Mouse (Mus musculus) central nervous system, embryonic 14 days (tissue): ENCODE results near the gene Ogfrl1. TPM values are rescaled to one million over a fixed set of nuclear protein-coding genes. Genes with fewer than 3 reads are reported as not detected.

ENCODE experiments used
- polyA plus RNA-seq: library from polyadenylated mRNA; depleted of rRNA; stranded (reverse); fragments of >200 nt; gene quantifications from 2 replicates; pipeline ENCODE4 v1.2.3, GENCODE M21; 2012; rRNA removed

Gene Ogfrl1
- 13.7 and 13.9 TPM in 2 replicates for polyA plus RNA-seq

GRCm38 (mm10) chr1:23397623-23398022 is at the start of gene Ogfrl1:
Gene Ogfrl1 (minus strand): TSS chr1:23397772.

